Mouse (Mus musculus) limb, embryonic 15.5 days (tissue): ENCODE measurements around the gene Dmgdh. TPM values are rescaled to one million over a fixed set of nuclear protein-coding genes. Genes with fewer than 3 reads are reported as not detected.

Source experiments
- ATAC-seq: fragments of 200-750 bp; cut with Nextera tagmentation; 2 replicates; pipeline ENCODE4 v1.8.0; 2017; ENCODE audit warnings: low read depth, moderate TSS enrichment; ENCODE audit not compliant: insufficient number of reproducible peaks, low FRiP score, low TSS enrichment
- H3K27ac ChIP-seq: fragments of 300-500 bp; sonication (generic); 2 replicates; pipeline ENCODE4 v1.5.1; 2015; ENCODE audit warnings: moderate library complexity, mild to moderate bottlenecking, inconsistent platforms
- H3K27me3 ChIP-seq: fragments of 300-500 bp; sonication (generic); 2 replicates; pipeline ENCODE4 v1.6.1; 2015; ENCODE audit warnings: inconsistent platforms
- H3K36me3 ChIP-seq: fragments of 300-500 bp; sonication (generic); 2 replicates; pipeline ENCODE4 v1.6.1; 2015; ENCODE audit warnings: inconsistent platforms
- H3K4me1 ChIP-seq: fragments of 300-500 bp; sonication (generic); 2 replicates; pipeline ENCODE4 v1.6.1; 2015; ENCODE audit warnings: inconsistent platforms
- H3K4me2 ChIP-seq: fragments of 300-500 bp; sonication (generic); 2 replicates; pipeline ENCODE4 v1.6.1; 2015; ENCODE audit warnings: mild to moderate bottlenecking, inconsistent platforms
- H3K4me3 ChIP-seq: fragments of 300-500 bp; sonication (generic); 2 replicates; pipeline ENCODE4 v1.5.1; 2015; ENCODE audit warnings: mild to moderate bottlenecking, inconsistent platforms
- H3K9ac ChIP-seq: fragments of 300-500 bp; sonication (generic); 2 replicates; pipeline ENCODE4 v1.6.1; 2015; ENCODE audit warnings: inconsistent platforms
- H3K9me3 ChIP-seq: fragments of 300-500 bp; sonication (generic); 2 replicates; pipeline ENCODE4 v1.6.1; 2016; ENCODE audit warnings: inconsistent platforms
- WGBS: fragments of 180-500 bp; shearing (Covaris S2); methylation state at CpG from one replicate; pipeline ENCODE4 v1.1.7; 2015; 5-methylcytosine and 5-hydroxymethylcytosine counted together
- microRNA-seq: library from miRNA; unstranded; fragments of <30 nt; microRNA quantifications from one replicate; pipeline ENCODE4, GENCODE M21; 2016
- polyA plus RNA-seq: library from polyadenylated mRNA; unstranded; fragments of >200 nt; fragmentation: Nextera tagmentation; extraction: Ambion mirVana; gene quantifications from 2 replicates; pipeline ENCODE4 v1.2.1, GENCODE M21; 2015

The Dmgdh gene
- polyA plus RNA-seq, 1 experiment from 2014 or later, result 0.24 TPM

DNA sequence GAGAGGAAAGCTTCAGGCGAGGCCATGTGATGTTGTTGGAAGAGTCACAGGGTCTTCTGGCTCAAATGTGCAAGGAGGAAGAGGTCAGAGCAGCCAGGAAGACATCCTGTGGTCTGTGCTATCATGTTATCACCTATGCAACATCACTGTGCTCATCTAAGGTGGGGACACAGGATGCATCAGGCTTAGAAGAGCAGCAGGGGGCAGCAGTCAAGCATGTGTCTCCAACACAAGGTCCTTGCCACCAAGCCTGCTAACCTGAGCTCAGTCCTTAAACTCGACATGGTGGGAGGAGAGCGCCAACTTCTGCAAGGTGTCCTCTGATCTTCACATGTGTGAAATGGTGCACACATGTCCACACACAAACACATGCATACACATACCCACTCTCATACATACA is 111.1 kb downstream of the Dmgdh start:
- no peaks in the 10 kb centered on the region for H3K27me3 ChIP-seq
- no peak overlapping the region for H3K27ac ChIP-seq
- no peak for ATAC-seq
- H3K4me2 ChIP-seq, result no peak overlapping the region
- H3K4me3 ChIP-seq, result no peak overlapping the region
- WGBS, result 73% methylated on average over 3 of the region's 3 CpGs
- no peak overlapping the region for H3K9ac ChIP-seq
- no peaks in the 10 kb centered on the region for H3K9me3 ChIP-seq
- H3K36me3 ChIP-seq, result no peaks in the 10 kb centered on the region
- peaks cover 7% of the 10 kb centered on the region; the same call in 1 of the 2 replicates for H3K4me1 ChIP-seq

DNA sequence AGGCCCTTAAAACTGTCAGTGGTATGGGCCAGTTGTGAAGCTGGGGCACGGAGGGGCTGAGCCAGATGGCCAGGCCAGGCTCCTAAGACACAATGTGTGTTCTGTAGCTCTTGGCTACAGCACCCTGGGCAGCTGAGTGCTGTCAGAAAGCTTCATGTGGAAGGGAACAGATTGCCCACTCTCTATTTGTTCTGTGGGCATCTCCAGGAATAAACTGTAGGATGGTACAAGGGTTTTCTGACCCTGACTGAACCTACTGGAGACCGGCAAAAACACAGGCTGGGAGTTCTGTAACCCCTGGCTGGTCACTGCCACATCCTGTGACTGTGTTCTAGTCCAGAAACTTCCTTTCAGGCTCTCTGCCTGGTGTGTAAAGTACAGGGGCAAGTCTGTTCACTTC is 111.8 kb downstream of the Dmgdh start:
- 67% methylated on average over 2 of the region's 2 CpGs for WGBS
- H3K4me2 ChIP-seq, result no peak overlapping the region
- peaks cover 7% of the 10 kb centered on the region; the same call in 1 of the 2 replicates for H3K4me1 ChIP-seq
- no peak overlapping the region for H3K4me3 ChIP-seq
- H3K36me3 ChIP-seq, result no peaks in the 10 kb centered on the region
- no peak overlapping the region for H3K27ac ChIP-seq
- no peaks in the 10 kb centered on the region for H3K9me3 ChIP-seq
- H3K27me3 ChIP-seq, result no peaks in the 10 kb centered on the region
- ATAC-seq, result no peak
- H3K9ac ChIP-seq, result no peak overlapping the region

DNA sequence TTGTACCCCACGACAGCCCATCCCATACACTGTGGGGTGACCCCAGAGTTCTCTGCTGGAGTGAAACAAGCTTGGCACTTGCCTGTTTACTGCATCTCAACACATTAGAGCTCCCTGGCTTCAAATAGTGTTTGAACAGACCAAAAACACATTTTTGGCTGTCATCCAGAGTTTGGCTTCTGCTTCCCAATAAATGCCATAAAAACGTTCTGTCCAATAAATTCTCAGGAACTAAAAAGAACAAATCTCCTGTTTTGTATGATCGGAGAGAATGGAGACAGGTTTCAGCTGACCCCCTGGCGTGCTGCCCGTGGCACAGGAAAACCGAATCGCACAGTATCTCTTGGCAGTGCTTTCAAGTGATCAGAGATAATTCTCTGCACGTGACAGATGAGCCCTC is 113.4 kb downstream of the Dmgdh start:
- H3K4me2 ChIP-seq, result no peak overlapping the region
- no peak for ATAC-seq
- no peak overlapping the region for H3K9ac ChIP-seq
- no peaks in the 10 kb centered on the region for H3K27me3 ChIP-seq
- no peak overlapping the region for H3K4me3 ChIP-seq
- no peaks in the 10 kb centered on the region for H3K9me3 ChIP-seq
- H3K4me1 ChIP-seq, result peaks cover 7% of the 10 kb centered on the region; the same call in 1 of the 2 replicates
- H3K27ac ChIP-seq, result no peak overlapping the region
- 26% methylated on average over 8 of the region's 8 CpGs for WGBS
- no peaks in the 10 kb centered on the region for H3K36me3 ChIP-seq

DNA sequence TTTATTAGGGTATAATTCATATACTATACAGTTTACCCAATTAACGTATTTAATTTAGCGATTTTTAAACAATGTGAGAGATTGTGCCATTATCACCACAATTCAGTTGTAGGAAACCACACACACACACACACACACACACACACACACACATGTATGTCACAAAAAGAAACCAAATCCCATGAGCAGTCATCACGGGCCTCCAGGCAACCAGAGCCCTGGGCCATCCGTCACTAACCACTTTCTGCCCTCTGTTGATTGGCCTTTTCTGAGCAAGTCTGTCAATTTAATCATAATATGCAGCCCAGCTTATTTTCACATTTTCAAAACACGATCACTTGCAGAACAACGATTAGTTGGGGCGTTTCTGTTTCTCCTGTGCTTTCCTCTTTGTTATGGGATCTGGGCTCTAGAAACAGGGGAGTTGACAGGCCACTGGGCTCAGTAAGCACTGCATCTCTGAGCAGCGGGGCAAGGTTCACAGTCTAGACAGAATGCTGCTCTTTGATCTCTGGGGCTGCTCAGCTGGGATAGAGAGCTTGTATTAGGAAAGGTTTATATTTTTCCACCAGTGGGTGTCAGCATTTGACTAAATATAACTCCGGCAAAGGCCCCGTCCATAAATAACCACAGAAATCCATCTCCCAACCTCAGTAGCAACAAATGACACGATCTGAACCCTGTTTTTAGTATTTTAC is 118.9 kb downstream of the Dmgdh start:
- 36% methylated on average over 11 of the region's 11 CpGs for WGBS
- 0 out of 2 replicates have a peak, but pooled peaks have one; percentile 35 for ATAC-seq

DNA sequence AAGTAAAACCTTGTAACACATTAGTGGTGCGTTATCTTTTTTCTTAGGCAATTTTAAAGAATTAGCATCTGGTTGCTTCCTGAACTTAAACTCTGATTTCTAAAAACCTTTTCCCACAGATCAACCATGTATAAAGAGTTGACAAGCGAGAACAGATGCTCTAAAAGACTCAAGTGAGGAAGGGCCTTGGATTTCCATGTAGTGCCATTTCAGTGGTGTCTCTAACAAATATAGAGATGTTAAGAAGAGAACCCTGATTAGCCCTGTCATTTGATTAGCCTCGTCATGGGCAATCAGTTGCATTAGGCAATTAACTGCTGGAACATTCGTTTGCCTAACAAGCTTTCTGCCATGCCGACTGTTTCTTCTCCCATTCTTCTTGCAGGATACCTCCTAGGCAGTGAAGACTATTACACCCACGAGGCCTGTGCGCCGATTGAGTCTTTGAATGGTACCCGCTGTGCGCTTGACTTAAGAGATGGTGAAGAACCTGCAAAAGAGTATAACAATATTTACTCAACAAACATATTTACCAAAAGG is 119.5 kb downstream of the Dmgdh start:
- Histone ChIP-seq H3K4me2 (no peak overlapping the region), H3K36me3 (peaks cover 5% of the 10 kb centered on the region; the same call in 1 of the 2 replicates), H3K4me1 (no peaks in the 10 kb centered on the region), H3K9ac (no peak overlapping the region), H3K9me3 (no peaks in the 10 kb centered on the region), H3K27ac (no peak overlapping the region), H3K27me3 (no peaks in the 10 kb centered on the region), H3K4me3 (no peak overlapping the region)
- WGBS, result 77% methylated on average over 10 of the region's 10 CpGs
- no peak for ATAC-seq

More for the DNA sequence above, 118.9 kb downstream of the Dmgdh start:
- Histone ChIP-seq H3K4me2 (no peak overlapping the region), H3K27me3 (no peaks in the 10 kb centered on the region), H3K9me3 (no peaks in the 10 kb centered on the region), H3K36me3 (peaks cover 2% of the 10 kb centered on the region; the same call in 1 of the 2 replicates), H3K4me3 (no peak overlapping the region), H3K9ac (no peak overlapping the region), H3K27ac (no peak overlapping the region), H3K4me1 (0 out of 2 replicates have a peak, but pooled peaks cover 4% of the 10 kb centered on the region)

DNA sequence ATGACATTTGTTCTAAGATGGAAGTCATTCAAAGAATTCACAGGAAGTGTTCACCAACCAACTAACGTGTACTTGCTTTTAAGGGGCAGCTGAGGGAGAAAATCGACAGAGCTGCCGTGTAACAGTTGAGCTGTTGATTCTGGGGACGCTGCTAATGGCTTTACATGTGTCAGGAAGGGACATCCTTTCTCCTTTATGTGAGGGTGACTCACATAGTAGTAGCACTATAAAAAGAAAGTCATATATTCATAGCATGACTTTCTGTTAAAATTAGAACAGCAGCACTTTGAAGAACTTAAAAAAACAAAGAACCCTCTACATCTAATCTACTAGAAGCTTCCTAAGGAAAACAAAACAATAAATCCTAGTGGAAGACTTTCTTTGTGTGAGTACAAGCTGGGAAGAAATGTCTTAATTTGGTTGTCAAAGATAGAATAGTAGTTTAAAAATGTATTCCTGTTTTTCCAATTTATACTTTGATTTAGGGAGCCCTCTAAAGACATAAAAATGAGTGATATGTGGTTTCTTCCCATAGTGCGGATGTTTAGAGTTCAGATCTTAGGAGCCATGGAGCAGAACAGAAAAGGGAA is 122.9 kb downstream of the Dmgdh start:
- H3K4me1 ChIP-seq, result no peaks in the 10 kb centered on the region
- 69% methylated on average over 5 of the region's 5 CpGs for WGBS
- no peak for ATAC-seq
- H3K27me3 ChIP-seq, result no peaks in the 10 kb centered on the region
- H3K4me2 ChIP-seq, result no peak overlapping the region
- no peak overlapping the region for H3K4me3 ChIP-seq
- no peak overlapping the region for H3K9ac ChIP-seq
- no peaks in the 10 kb centered on the region for H3K9me3 ChIP-seq
- H3K36me3 ChIP-seq, result peaks cover 5% of the 10 kb centered on the region; the same call in 1 of the 2 replicates
- no peak overlapping the region for H3K27ac ChIP-seq

Small RNAs within 50 kb of the gene (microRNA-seq; reads per million reads assigned to microRNA genes)
- gene Mir5624, result not detected

Other genes starting within 250 kb of the Dmgdh start
- 4.6 and 5.7 TPM in 2 replicates for gene Jmy, start 174.6 kb upstream of the Dmgdh start, polyA plus RNA-seq
- 0.11 and 0.18 TPM in 2 replicates for gene Bhmt, start 36.5 kb upstream of the Dmgdh start, polyA plus RNA-seq
- gene Bhmt2, start 131 bp upstream of the Dmgdh start, polyA plus RNA-seq, result not detected in 2 replicates
- gene Arsb, start 97.2 kb downstream of the Dmgdh start, polyA plus RNA-seq, result 14.1 and 16.4 TPM in 2 replicates